Mouse (Mus musculus): Measurements from ENCODE around the gene Aga.
"Not testable (repeated sequence)": the region's sequence is repeated elsewhere in the genome, so short reads cannot be mapped to it uniquely, and the experiment has no call there.

The Aga gene

DNA sequence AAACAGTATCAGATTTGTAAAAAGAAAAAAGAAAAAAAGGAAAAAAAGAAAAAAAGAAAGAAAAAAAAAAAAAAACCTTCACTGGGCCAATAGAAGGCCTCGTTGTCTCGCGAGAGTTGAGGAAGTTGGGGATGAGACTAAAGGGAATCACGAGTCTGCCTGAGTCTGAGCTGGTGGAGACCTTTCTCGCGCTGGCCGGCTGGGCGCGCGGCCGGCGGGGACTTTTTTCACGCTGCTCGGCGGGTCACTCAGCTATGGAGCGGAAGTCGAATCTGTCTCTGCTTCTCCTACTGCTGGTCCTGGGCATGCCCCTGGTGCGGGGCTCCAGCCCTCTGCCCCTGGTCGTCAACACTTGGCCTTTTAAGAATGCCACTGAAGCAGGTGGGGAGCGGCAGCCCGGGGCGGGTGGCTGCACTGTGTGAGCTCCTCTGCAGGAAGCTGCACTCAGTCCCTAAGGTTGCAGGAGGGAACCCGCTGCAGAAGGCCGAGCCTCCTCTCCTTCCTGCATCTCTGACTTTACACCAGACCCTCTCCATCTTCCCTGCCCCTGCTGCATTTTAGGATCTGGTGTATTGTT, at the start of gene Aga:
TSS of gene Aga (plus strand) at position 177 of the 577 bp plus-strand sequence.
- peak; percentile 78 to 84 for DNase-seq

DNA sequence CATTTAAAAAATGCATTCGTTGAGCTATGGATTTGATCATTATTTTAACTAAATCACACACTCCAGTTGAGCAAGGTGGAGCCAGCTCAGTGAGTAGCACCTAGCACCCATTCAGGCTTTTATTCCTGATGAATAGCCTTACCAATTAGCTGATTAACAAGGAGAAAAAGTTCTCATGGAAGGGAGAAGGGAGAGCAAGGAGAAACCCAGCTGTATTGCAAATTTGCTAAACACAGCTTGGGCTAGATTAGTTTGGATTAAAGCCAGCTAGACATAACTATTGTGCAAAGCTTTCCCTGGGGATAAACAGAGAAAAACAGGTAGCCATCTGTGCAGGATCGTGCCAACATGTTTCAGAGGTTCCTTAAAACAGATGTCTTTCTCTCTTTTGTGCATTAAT, 22.5 kb upstream of the Aga start:
- DNase-seq, result no peak

DNA sequence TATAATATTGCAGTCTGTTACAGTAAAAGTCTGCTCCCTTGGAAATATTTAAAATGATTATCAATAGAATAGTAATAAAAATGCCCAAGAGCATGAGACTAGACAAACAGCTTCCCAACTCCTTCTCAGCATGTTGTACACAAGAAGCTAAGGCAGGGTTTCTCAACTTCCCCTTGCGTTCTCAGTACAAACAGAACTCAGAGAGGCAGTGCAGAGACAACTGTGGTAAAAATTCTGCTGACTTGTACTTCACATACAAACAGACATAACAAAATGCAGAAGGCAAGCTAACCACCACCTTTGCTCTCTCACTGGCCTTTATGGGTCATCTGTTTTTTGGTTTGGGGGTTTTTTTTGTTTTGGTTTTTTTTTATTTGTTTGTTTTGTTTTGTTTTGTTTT, 15.3 kb upstream of the Aga start:
- DNase-seq, result no peak

DNA sequence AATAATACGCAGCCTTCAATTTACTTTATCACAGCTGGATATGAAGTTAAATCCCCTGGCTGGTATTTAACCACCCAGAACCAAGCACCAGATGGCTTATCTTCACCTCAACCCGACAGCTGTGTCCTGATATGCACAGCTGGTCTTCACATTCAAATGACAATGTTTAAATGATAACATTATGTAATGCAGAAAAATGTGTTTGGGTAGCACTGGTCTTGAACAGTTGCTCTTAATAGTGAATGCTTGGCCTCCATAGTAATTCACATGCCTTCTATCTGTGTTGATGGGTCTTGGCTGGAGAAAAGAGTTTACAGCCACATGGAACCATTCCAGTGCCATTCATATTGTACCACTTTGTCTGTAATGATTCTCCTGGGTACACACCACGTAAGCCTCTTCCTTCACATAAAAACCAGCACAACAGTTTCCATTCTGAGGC, 14.6 kb upstream of the Aga start:
- DNase-seq, result no peak

DNA sequence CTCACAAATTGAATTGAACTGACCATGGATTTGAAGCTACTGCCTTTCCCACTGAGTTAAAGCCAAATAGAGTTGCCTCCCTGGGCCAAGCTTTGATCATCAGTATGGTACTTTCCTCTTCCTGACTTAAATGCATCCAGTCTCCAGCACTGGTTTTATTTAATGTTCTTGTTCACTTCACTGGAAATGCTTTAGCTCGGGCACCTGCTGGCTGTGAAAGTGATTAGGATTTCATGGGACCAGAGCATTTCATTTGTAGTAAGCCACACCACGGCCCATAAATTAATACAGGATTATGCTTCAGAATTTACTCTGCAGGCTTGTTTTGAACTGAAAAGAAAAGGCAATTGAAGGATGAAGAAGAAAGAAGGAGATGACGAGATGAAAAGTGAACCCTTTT, 26.5 kb downstream of the Aga start:
- DNase-seq, result not testable (repeated sequence)

- DNase-seq, result no peak
Measured at GRCm38 (mm10) chr8:53539585-53539984, 28.1 kb downstream of the Aga start.

GRCm38 (mm10) chr8:53562441-53563040, 51.0 kb downstream of the Aga start:
- no peak for DNase-seq

- DNase-seq, result no peak
Measured at GRCm38 (mm10) chr8:53566223-53566622, 54.7 kb downstream of the Aga start.

Measured in thymus, adult 18-20 months (tissue).